Mouse (Mus musculus): ENCODE measurements around the gene Vezt. TPM values are rescaled to one million over a fixed set of nuclear protein-coding genes. Genes with fewer than 3 reads are reported as not detected.

Gene Vezt
- total RNA-seq, 2 experiments from 2014 or later = 38.1 to 40.4 TPM

DNA sequence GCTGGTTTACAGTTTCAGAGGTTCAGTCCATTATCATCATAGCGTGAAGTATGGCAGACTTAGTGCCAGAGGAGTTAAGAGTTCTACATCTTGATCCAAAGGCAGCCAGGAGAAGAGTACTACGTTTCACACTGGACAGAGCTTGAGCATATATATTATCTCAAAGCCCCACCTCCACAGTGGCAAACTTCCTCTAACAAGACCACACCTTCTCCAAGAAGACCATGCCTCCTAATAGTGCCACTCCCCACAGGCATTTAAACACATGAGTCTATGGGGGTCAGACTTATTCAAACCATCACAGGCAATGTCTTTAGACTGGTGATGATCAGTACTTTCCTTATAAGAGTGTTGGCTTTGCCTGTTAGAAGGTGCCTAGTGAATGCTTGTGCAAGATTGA is 117.5 kb downstream of the Vezt start:
- no peak for DNase-seq (ENCODE audit: low spot score)
- intact Hi-C loops (cut with DNase I) = no loop called here

- intact Hi-C loops (cut with DNase I) = no loop called here
- DNase-seq (ENCODE audit: low spot score) = no peak
These were observed 118.8 kb downstream of the Vezt start for GRCm38 (mm10) chr10:93916778-93917177.

GRCm38 (mm10) chr10:93915531-93916275 is 119.9 kb downstream of the Vezt start:
- no peak for DNase-seq (ENCODE audit: low spot score)
- intact Hi-C loops (cut with DNase I) = no loop called here

GRCm38 (mm10) chr10:93913525-93913924 is 122.1 kb downstream of the Vezt start:
- no peak for DNase-seq (ENCODE audit: low spot score)
- intact Hi-C loops (cut with DNase I) = no loop called here

- no peak for DNase-seq (ENCODE audit: low spot score)
- intact Hi-C loops (cut with DNase I) = no loop called here
These were observed 122.7 kb downstream of the Vezt start for GRCm38 (mm10) chr10:93912917-93913316.

- intact Hi-C loops (cut with DNase I) = no loop called here
- no peak for DNase-seq (ENCODE audit: low spot score)
These were observed 123.3 kb downstream of the Vezt start for GRCm38 (mm10) chr10:93912136-93912855.

DNA sequence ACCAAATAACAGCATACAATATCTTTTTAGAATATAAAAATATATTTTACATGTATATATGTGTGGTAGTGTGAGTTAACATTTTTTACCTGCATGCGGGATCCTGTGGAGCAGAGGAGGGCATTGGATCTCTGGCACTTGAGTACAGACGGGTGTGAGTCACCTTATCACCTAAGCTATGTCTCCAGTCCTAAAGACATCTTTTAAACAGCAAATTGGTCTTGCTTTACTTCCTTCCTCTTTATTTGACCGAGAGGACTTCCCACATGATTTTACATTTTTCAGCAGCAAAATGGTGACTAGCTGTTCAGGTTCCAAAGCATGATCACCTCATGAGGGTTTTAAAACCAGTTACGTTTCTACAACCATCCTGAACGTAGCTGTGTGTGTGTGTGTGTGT is 124.3 kb downstream of the Vezt start:
- no peak for DNase-seq (ENCODE audit: low spot score)
- intact Hi-C loops (cut with DNase I) = no loop called here

- intact Hi-C loops (cut with DNase I) = no loop called here
- no peak for DNase-seq (ENCODE audit: low spot score)
These were observed 125.7 kb downstream of the Vezt start for GRCm38 (mm10) chr10:93909811-93910446.

- intact Hi-C loops (cut with DNase I) = no loop called here
- DNase-seq (ENCODE audit: low spot score) = no peak
These were observed 126.6 kb downstream of the Vezt start for GRCm38 (mm10) chr10:93909015-93909414.

DNA sequence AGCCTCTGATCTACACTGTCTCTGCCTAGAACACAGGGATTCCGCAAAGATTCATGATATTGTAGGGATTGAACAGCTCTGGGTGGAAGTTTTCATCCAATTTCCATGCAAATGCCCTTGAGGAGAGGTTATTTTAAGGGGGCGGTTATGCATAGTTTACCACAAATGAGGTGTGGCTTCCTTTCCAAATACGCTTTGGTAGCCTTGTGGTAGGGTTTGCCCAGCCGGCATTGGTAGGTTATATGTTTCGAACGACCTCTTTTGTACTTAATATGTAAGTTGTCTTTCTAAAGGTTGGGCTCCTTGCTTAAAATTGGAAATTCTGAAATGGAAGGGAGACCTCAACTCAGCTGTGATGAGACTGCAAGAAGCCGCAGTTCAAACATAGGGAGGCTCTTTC is 127.1 kb downstream of the Vezt start:
- intact Hi-C loops (cut with DNase I) = no loop called here
- no peak for DNase-seq (ENCODE audit: low spot score)

- intact Hi-C loops (cut with DNase I) = no loop called here
These were observed 128.2 kb downstream of the Vezt start for GRCm38 (mm10) chr10:93907376-93907775.

DNA sequence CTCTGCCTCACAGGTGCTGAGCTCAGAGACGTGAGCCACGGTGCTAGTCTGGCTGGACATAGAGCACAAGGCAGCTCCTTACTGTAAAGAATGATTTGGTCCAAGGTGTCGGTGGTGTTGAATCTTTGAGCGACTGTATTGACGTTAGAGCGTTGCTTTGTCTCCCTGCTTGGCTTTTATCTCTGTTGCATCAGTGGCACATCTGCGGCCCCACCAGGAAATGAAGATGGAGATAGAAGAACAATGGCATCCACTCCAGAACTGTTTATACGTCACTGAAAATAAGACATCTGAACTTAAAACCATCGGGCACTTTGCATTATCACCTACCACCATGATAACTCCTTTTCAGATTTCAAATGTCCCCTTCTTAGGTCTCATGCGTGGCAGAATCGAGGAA is 135.7 kb downstream of the Vezt start:
- intact Hi-C loops (cut with DNase I) = no loop called here

More at GRCm38 (mm10) chr10:93907376-93907775, 128.2 kb downstream of the Vezt start:
- DNase-seq (ENCODE audit: low spot score) = no peak

DNA sequence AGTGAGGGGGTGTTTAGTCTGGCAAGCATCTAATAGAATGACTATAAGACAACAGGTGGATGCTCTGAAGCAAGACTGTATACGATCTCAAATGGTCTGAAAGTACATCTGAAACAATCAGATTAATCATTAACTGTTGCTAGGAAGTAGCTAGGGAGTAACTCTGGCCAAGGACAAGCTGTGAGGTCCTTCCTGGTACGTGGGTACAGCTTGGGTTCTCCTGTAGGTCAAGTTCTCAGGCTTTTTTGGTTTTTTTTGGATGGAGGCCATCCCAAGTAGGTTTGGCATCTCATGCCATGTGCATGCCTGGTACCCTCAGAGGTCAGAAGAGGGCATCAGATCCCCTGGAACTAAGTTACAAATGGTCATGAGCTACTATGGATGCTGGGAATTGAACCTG is 136.3 kb downstream of the Vezt start:
- intact Hi-C loops (cut with DNase I) = no loop called here
- no peak for DNase-seq (ENCODE audit: low spot score)

More for the DNA sequence above, 135.7 kb downstream of the Vezt start:
- DNase-seq (ENCODE audit: low spot score) = no peak

GRCm38 (mm10) chr10:93897043-93897646 is 138.5 kb downstream of the Vezt start, which contains the start of gene Metap2:
Metap2 (minus strand) TSS chr10:93897093.
- no peak for DNase-seq (ENCODE audit: low spot score)
- intact Hi-C loops (cut with DNase I) = no loop called here

- DNase-seq (ENCODE audit: low spot score) = no peak
- intact Hi-C loops (cut with DNase I) = no loop called here
These were observed 143.1 kb downstream of the Vezt start for GRCm38 (mm10) chr10:93892551-93892950.

- no peak for DNase-seq (ENCODE audit: low spot score)
- intact Hi-C loops (cut with DNase I) = no loop called here
These were observed 144.6 kb downstream of the Vezt start for GRCm38 (mm10) chr10:93891031-93891430.

DNA sequence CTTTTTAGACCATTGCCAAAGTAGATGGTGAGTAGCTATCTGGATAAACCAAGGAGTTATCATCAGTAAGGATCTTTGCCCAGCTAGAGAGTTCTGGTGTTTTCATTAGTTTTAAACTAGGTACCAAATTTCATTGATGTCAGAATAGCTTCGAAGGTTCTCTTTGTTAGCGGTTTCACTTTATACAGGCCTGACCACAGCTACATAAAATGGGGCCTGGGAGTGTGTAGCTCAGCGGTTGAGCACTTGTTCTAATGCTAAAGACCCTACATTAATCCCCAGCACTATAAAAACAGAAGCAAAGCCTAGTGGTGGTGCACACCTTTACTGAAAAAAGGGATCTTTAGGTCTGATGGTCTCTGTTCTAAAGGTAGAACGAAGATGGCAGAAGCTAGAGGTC is 145.1 kb downstream of the Vezt start:
- no peak for DNase-seq (ENCODE audit: low spot score)
- intact Hi-C loops (cut with DNase I) = no loop called here

DNA sequence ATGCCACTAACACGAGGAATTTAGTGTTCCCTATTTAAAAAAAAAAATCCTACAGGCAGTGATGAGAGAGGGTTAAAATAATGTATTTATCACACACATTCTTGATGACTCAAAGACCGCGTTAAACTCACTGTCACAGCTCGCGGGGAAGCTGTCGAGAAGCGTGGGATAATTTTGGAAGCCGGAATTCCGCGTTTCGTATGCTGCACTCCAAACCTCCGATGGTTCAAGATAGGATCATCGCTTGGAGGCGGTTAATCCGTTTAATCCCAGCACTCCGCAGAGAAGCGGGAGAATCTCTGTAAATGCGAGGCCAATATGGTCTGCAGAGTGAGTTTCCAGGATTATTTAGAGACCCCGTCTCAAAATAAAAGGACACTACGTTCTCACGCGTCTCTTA is 145.6 kb downstream of the Vezt start:
- no peak for DNase-seq (ENCODE audit: low spot score)
- intact Hi-C loops (cut with DNase I) = loop anchor here (5.0 kb wide), 1 partner anchor 257 kb away; the partner anchor contains the start of gene Nr2c1

- intact Hi-C loops (cut with DNase I) = loop anchor here (5.0 kb wide), 1 partner anchor 258 kb away; the partner anchor contains the start of gene Nr2c1
These were observed 146.1 kb downstream of the Vezt start for GRCm38 (mm10) chr10:93889579-93889950.

More at GRCm38 (mm10) chr10:93889579-93889950, 146.1 kb downstream of the Vezt start:
- DNase-seq (ENCODE audit: low spot score) = peak; percentile 65
